Mouse (Mus musculus): ENCODE measurements around the gene Ip6k3. TPM values are rescaled to one million over a fixed set of nuclear protein-coding genes. Genes with fewer than 3 reads are reported as not detected.

Ip6k3 gene
- total and polyA plus RNA-seq, 2 experiments: not detected

DNA sequence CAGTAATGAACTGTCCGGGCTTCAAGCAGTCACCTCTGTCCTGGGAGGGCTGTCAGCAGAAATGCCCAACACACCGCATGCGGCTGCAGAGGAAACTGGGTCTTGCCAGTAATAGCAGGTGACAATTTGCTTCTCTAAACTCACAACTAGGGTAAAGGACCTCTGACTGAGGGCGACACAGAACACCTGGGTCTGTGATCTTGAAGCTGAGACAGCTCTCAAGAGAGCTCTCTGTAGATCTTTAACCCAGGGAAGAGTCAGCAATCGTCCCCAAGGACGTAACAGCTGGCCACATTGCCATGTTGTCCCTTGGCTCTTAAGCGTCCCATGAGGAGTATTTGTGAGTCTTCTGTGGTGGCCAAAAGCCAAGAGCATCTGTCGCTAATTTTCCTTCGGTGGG is 4.9 kb upstream of the Ip6k3 start:
- Histone ChIP-seq H3K9ac (ENCODE audit: low read depth, low read length) (no peak overlapping the region), H3K79me2 (ENCODE audit: control insufficient read depth, insufficient read depth, low read length) (no peaks in the 10 kb centered on the region), H3K27ac (replicated peaks; ENCODE audit: insufficient read depth, low read depth, low read length) (no peak overlapping the region), H3K4me1 (ENCODE audit: control insufficient read depth, insufficient read depth, low read length) (no peaks in the 10 kb centered on the region), H3K4me3 (ENCODE audit: insufficient read depth, low read depth, low read length) (no peak overlapping the region), H3K36me3 (ENCODE audit: control insufficient read depth, insufficient read depth, low read length) (no peaks in the 10 kb centered on the region), H3K27me3 (ENCODE audit: control insufficient read depth, insufficient read depth, low read length) (no peaks in the 10 kb centered on the region)
- no peak for TF ChIP-seq CTCF (IDR thresholded peaks at IDR 0.05; ENCODE audit: low read depth, low read length)
- TF ChIP-seq POLR2A (IDR thresholded peaks at IDR 0.05; ENCODE audit: extremely low read depth, insufficient read depth, low read length): no peak
- 83% methylated on average over 9 of the region's 9 CpGs for WGBS
- no peak for DNase-seq (ENCODE audit: extremely low read depth, low read depth, low spot score)

DNA sequence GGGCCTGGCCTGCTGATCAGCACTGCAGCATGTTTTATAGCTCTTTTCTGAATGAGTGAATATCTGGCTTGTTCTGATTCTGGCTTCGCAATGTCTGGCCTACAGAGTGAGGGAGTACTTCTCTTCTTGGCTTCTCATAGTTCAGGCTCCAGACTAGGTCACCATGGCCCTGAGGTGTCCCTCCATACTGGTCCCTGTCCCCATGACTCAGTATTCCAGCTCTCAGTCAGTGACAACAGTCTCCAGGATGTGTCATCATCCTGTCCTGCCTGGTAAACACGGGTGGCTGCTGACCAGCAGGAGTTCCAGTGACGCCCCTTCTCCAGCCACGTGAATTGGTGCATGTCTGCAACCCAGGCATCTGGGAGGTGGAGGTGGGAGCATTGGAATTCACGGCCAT is 3.5 kb upstream of the Ip6k3 start:
- WGBS: 73% methylated on average over 5 of the region's 5 CpGs
- H3K4me3 ChIP-seq (ENCODE audit: insufficient read depth, low read depth, low read length): no peak overlapping the region
- no peak for TF ChIP-seq CTCF (IDR thresholded peaks at IDR 0.05; ENCODE audit: low read depth, low read length)
- TF ChIP-seq POLR2A (IDR thresholded peaks at IDR 0.05; ENCODE audit: extremely low read depth, insufficient read depth, low read length): no peak
- H3K27me3 ChIP-seq (ENCODE audit: control insufficient read depth, insufficient read depth, low read length): no peaks in the 10 kb centered on the region
- DNase-seq (ENCODE audit: extremely low read depth, low read depth, low spot score): no peak
- no peaks in the 10 kb centered on the region for H3K4me1 ChIP-seq (ENCODE audit: control insufficient read depth, insufficient read depth, low read length)
- H3K79me2 ChIP-seq (ENCODE audit: control insufficient read depth, insufficient read depth, low read length): no peaks in the 10 kb centered on the region
- H3K9ac ChIP-seq (ENCODE audit: low read depth, low read length): no peak overlapping the region
- H3K27ac ChIP-seq (replicated peaks; ENCODE audit: insufficient read depth, low read depth, low read length): no peak overlapping the region
- no peaks in the 10 kb centered on the region for H3K36me3 ChIP-seq (ENCODE audit: control insufficient read depth, insufficient read depth, low read length)

DNA sequence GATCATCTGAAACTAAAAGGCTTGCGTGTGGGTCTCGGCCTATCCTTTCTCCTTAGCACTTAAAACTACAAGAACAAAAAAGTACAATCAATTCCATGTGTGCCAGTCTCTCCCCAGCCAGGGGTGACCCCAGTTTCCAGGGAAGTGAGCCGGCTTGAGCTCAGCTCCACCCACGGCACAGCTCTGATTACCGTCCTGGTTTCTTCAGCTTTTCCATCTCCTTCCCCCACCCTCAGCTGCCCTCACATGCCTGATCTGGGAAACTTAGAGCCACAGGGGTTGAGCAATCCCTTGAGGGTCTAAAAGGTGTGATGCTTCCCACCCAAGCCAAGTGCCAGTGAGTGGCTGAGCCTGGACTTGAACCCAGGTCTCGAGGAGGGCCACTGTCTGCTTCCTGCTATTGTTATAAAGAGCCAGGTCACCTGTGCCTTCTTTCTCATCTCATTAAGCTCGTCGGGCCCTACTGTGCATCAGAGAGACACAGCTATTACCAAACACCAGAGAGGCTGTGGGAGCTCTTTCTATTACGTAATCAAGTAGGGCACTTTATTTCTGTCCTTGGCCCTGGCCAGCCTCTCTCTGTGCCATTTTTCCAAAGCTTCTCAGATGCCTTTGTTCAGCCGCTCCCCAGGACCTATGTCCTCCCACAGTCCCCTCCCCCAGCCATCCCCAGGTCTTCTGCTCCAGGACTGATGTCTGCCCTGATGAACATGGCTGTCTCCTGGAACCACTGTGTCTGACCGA is 2.5 kb upstream of the Ip6k3 start:
- H3K4me1 ChIP-seq (ENCODE audit: control insufficient read depth, insufficient read depth, low read length): no peaks in the 10 kb centered on the region
- H3K4me3 ChIP-seq (ENCODE audit: insufficient read depth, low read depth, low read length): no peak overlapping the region
- no peak overlapping the region for H3K27ac ChIP-seq (replicated peaks; ENCODE audit: insufficient read depth, low read depth, low read length)
- no peaks in the 10 kb centered on the region for H3K36me3 ChIP-seq (ENCODE audit: control insufficient read depth, insufficient read depth, low read length)
- no peak for TF ChIP-seq CTCF (IDR thresholded peaks at IDR 0.05; ENCODE audit: low read depth, low read length)
- TF ChIP-seq POLR2A (IDR thresholded peaks at IDR 0.05; ENCODE audit: extremely low read depth, insufficient read depth, low read length): no peak
- no peak for DNase-seq (ENCODE audit: extremely low read depth, low read depth, low spot score)
- H3K27me3 ChIP-seq (ENCODE audit: control insufficient read depth, insufficient read depth, low read length): no peaks in the 10 kb centered on the region
- 64% methylated on average over 11 of the region's 11 CpGs for WGBS
- no peak overlapping the region for H3K9ac ChIP-seq (ENCODE audit: low read depth, low read length)
- H3K79me2 ChIP-seq (ENCODE audit: control insufficient read depth, insufficient read depth, low read length): no peaks in the 10 kb centered on the region

DNA sequence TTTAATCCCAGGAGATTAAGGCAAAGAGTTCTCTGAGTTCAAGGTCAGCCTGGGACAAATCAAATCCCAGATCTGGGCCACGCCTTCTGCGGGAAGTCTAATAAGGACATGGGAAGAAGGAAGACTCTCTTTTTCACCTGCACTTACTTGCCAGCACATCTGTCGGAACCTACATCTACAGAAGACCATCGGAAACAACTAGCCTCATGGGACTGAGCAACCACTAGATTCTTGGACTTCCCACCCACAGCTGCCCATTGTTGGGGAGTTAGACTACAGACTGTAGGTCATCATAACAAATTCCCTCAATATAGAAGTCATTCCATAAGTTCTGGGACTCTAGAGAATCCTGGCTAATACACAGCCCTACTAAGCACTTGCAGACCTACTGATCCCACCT is 974 bp upstream of the Ip6k3 start:
- Histone ChIP-seq H3K36me3 (ENCODE audit: control insufficient read depth, insufficient read depth, low read length) (no peaks in the 10 kb centered on the region), H3K27me3 (ENCODE audit: control insufficient read depth, insufficient read depth, low read length) (no peaks in the 10 kb centered on the region), H3K4me1 (ENCODE audit: control insufficient read depth, insufficient read depth, low read length) (no peaks in the 10 kb centered on the region), H3K9ac (ENCODE audit: low read depth, low read length) (no peak overlapping the region), H3K4me3 (ENCODE audit: insufficient read depth, low read depth, low read length) (no peak overlapping the region), H3K27ac (replicated peaks; ENCODE audit: insufficient read depth, low read depth, low read length) (no peak overlapping the region), H3K79me2 (ENCODE audit: control insufficient read depth, insufficient read depth, low read length) (no peaks in the 10 kb centered on the region)
- 91% methylated on average over 4 of the region's 4 CpGs for WGBS
- TF ChIP-seq CTCF (IDR thresholded peaks at IDR 0.05; ENCODE audit: low read depth, low read length) (no peak), POLR2A (IDR thresholded peaks at IDR 0.05; ENCODE audit: extremely low read depth, insufficient read depth, low read length) (no peak)
- DNase-seq (ENCODE audit: extremely low read depth, low read depth, low spot score): no peak

DNA sequence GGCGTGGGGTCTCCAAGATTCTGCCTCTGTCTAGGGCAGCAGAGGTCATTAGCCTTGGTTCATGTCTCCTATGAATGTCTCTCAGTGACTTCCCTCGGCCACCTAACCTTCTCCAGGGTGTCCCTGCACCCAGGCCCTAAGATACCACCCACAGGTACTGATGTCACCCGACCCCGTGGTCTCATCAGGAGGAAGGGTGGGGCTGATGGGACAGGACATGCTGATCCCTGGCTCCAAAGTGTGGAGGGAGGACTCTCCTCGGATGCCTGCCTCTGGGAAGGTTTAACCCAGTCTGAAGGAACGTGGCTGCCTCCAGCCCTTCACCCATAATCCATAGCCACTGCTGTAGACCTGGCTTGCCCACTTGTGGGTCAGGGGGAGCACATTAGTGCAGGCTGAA is 694 bp downstream of the Ip6k3 start:
- no peak for DNase-seq (ENCODE audit: extremely low read depth, low read depth, low spot score)
- Histone ChIP-seq H3K79me2 (ENCODE audit: control insufficient read depth, insufficient read depth, low read length) (no peaks in the 10 kb centered on the region), H3K4me3 (ENCODE audit: insufficient read depth, low read depth, low read length) (no peak overlapping the region), H3K9ac (ENCODE audit: low read depth, low read length) (no peak overlapping the region), H3K27ac (replicated peaks; ENCODE audit: insufficient read depth, low read depth, low read length) (no peak overlapping the region), H3K36me3 (ENCODE audit: control insufficient read depth, insufficient read depth, low read length) (no peaks in the 10 kb centered on the region), H3K27me3 (ENCODE audit: control insufficient read depth, insufficient read depth, low read length) (no peaks in the 10 kb centered on the region), H3K4me1 (ENCODE audit: control insufficient read depth, insufficient read depth, low read length) (no peaks in the 10 kb centered on the region)
- 77% methylated on average over 6 of the region's 6 CpGs for WGBS
- no peak for TF ChIP-seq POLR2A (IDR thresholded peaks at IDR 0.05; ENCODE audit: extremely low read depth, insufficient read depth, low read length)
- no peak for TF ChIP-seq CTCF (IDR thresholded peaks at IDR 0.05; ENCODE audit: low read depth, low read length)

DNA sequence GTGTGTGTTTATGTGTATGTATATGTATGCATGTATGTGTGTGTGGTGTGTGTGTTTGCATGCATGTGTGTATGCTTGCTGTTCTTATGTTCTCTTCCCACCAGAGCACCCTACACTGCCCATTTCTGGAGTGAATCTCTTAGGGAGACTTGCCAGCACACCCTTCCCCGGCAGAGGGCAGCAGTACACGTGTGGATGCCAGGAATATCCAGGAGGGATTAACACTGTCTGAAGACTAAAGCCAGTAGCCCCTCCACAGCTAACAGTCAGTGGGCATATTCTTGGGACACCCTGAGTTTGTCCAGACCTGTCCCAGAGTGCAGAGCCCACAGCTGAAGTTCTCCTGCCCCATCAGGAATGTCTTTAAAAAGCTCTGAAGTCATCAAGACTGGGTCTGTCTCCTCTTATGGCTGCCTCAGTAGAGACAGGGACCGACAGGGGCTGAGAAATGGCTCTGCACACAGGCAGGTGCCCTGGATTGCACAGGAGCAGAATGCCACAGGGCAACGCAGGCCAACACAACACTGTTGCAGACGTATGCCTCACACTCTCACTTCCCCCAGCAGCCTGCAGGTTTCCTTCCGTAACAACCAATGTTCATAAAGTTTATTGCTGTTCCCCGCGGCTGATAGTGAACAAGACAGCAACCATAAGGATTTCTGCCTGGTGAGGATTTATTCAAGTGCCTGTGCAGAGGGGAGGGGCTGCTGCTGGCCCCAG is 2.4 kb downstream of the Ip6k3 start:
- 74% methylated on average over 8 of the region's 8 CpGs for WGBS
- no peaks in the 10 kb centered on the region for H3K79me2 ChIP-seq (ENCODE audit: control insufficient read depth, insufficient read depth, low read length)
- H3K27me3 ChIP-seq (ENCODE audit: control insufficient read depth, insufficient read depth, low read length): no peaks in the 10 kb centered on the region
- TF ChIP-seq POLR2A (IDR thresholded peaks at IDR 0.05; ENCODE audit: extremely low read depth, insufficient read depth, low read length) (no peak), CTCF (IDR thresholded peaks at IDR 0.05; ENCODE audit: low read depth, low read length) (peak; percentile 49)
- no peaks in the 10 kb centered on the region for H3K4me1 ChIP-seq (ENCODE audit: control insufficient read depth, insufficient read depth, low read length)
- H3K36me3 ChIP-seq (ENCODE audit: control insufficient read depth, insufficient read depth, low read length): no peaks in the 10 kb centered on the region
- no peak overlapping the region for H3K4me3 ChIP-seq (ENCODE audit: insufficient read depth, low read depth, low read length)
- no peak overlapping the region for H3K9ac ChIP-seq (ENCODE audit: low read depth, low read length)
- no peak overlapping the region for H3K27ac ChIP-seq (replicated peaks; ENCODE audit: insufficient read depth, low read depth, low read length)
- DNase-seq (ENCODE audit: extremely low read depth, low read depth, low spot score): no peak
